Mouse (Mus musculus): Measurements from ENCODE around the gene Maml3.

GRCm38 (mm10) chr3:51871346-51871745, 233.5 kb downstream of the Maml3 start:
- TF ChIP-seq POLR2A (IDR thresholded peaks at IDR 0.05; ENCODE audit: borderline replicate concordance, extremely low read depth, insufficient read depth, insufficient read length, poor library complexity, severe bottlenecking) (no peak), CTCF (IDR thresholded peaks at IDR 0.05; ENCODE audit: borderline replicate concordance, extremely low read depth, insufficient read depth, insufficient read length) (no peak)

Measured in brain, embryonic 14.5 days (tissue).